In the genomic region with DNA sequence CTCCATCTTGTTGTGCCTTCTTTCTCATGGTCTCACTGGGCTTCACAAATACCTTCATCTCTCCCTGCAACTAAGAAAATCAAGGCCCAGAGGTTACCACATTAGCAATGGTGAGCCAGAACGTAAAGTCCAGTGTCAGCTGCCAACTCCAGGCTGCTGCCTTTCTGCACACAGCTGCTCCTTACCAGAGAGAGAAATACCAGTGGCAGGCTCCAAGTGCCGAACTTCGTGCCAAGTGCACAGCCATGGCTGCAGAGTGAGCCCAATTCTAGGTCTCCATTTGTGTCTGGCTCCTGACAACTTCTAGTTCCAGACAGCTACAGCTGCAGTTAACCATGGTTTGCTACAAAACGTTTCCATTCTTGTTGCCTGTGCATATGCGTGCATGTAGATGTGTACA, we compare ENCODE assay signal across 11 mouse cellular contexts.
A peak's percentile ranks its signal among the peaks of the same experiment; 100 is the strongest.
DNase-seq lines count a peak whose midpoint lies in the region; ATAC-seq lines count a peak whose summit lies in the region.
"Had no signal": no experiment of that assay in that cellular context is flagged by ENCODE, and none has a peak within 500 bp of the region (broad histone marks: within the 10 kb centered on the region; RNA-seq: fewer than 3 reads in every experiment).

No protein-coding gene starts in this region.

- no peak for ATAC-seq in intestine, embryonic 14.5 days (replicated peaks; ENCODE audit: low FRiP score, low TSS enrichment, low read depth)
- no peak for ATAC-seq in intestine, embryonic 15.5 days

- no peaks in the 10 kb centered on the region for H3K27me3 ChIP-seq in intestine, embryonic 14.5 days (replicated peaks; ENCODE audit: control insufficient read depth, insufficient read depth, low read length)
- no peaks in the 10 kb centered on the region for H3K27me3 ChIP-seq in intestine, embryonic 15.5 days (replicated peaks)

- intact Hi-C loops in left cerebral cortex, postnatal 25 days (cut with DNase I), result no loop called here

- H3K4me3 ChIP-seq in intestine, embryonic 14.5 days (ENCODE audit: low read depth, low read length), result no peak overlapping the region
- no peak overlapping the region for H3K4me3 ChIP-seq in intestine, embryonic 15.5 days (replicated peaks)
- H3K4me3 ChIP-seq: kidney, embryonic 15.5 days; limb, embryonic 13.5 days had no signal

- DNase-seq in adrenal gland, adult 8-10 months, result peak; percentile 5
- DNase-seq in adrenal gland, adult 18-20 months (ENCODE audit: low spot score in 2 of 2), result no peak
- DNase-seq in intestine, embryonic 14.5 days (ENCODE audit: low spot score), result peak; percentile 51
- DNase-seq in 3T3-L1 (ENCODE audit: low read depth, low spot score), result peak; percentile 31
- peak; percentile 2 for DNase-seq in gonadal fat pad, adult 2 months (ENCODE audit: low read depth)
- DNase-seq in spleen, adult 12 weeks (ENCODE audit: low spot score), result no peak
- DNase-seq in left cerebral cortex, postnatal 25 days (ENCODE audit: low spot score in 2 of 2), result no peak
- DNase-seq: cerebellum, adult 2 months had no signal

- no peaks in the 10 kb centered on the region for H3K9me3 ChIP-seq in intestine, embryonic 14.5 days (ENCODE audit: control insufficient read depth, low read length)
- no peaks in the 10 kb centered on the region for H3K9me3 ChIP-seq in intestine, embryonic 15.5 days
- H3K9me3 ChIP-seq: kidney, embryonic 15.5 days; limb, embryonic 13.5 days had no signal

- H3K4me2 ChIP-seq in intestine, embryonic 14.5 days (ENCODE audit: low read length), result no peak overlapping the region
- H3K4me2 ChIP-seq in intestine, embryonic 15.5 days (replicated peaks), result no peak overlapping the region
- H3K4me2 ChIP-seq: kidney, embryonic 15.5 days; limb, embryonic 13.5 days had no signal

- H3K27ac ChIP-seq in intestine, embryonic 14.5 days (ENCODE audit: low read depth), result no peak overlapping the region
- H3K27ac ChIP-seq in intestine, embryonic 15.5 days, result no peak overlapping the region
- H3K27ac ChIP-seq: kidney, embryonic 15.5 days; limb, embryonic 13.5 days had no signal

- H3K4me1 ChIP-seq in intestine, embryonic 14.5 days (replicated peaks; ENCODE audit: control insufficient read depth, insufficient read depth, low read length), result no peaks in the 10 kb centered on the region
- no peaks in the 10 kb centered on the region for H3K4me1 ChIP-seq in intestine, embryonic 15.5 days (replicated peaks)
- H3K4me1 ChIP-seq: limb, embryonic 13.5 days had no signal

- WGBS in intestine, embryonic 14.5 days, result 50% methylated on average over 5 of the region's 5 CpGs
- 53% methylated on average over 5 of the region's 5 CpGs for WGBS in intestine, embryonic 15.5 days

- H3K9ac ChIP-seq in intestine, embryonic 14.5 days (ENCODE audit: low read length), result no peak overlapping the region
- H3K9ac ChIP-seq in intestine, embryonic 15.5 days, result no peak overlapping the region
- H3K9ac ChIP-seq: kidney, embryonic 15.5 days; limb, embryonic 13.5 days had no signal

- no peaks in the 10 kb centered on the region for H3K36me3 ChIP-seq in intestine, embryonic 14.5 days (ENCODE audit: control insufficient read depth, insufficient read depth, low read length)
- no peaks in the 10 kb centered on the region for H3K36me3 ChIP-seq in intestine, embryonic 15.5 days
- H3K36me3 ChIP-seq: kidney, embryonic 15.5 days; limb, embryonic 13.5 days had no signal

Comparison
In these comparisons a context has a peak if more than half of its experiments do, and no peak if none do; other contexts are left out.
1. DNase-seq: peak in adrenal gland, adult 8-10 months (single experiment), intestine, embryonic 14.5 days (single experiment), 3T3-L1 (single experiment) and gonadal fat pad, adult 2 months (single experiment); none in adrenal gland, adult 18-20 months (0 of 2), spleen, adult 12 weeks (single experiment) and left cerebral cortex, postnatal 25 days (0 of 2).